Mouse (Mus musculus): ENCODE data around the gene Wdr59. TPM values are rescaled to one million over a fixed set of nuclear protein-coding genes. Genes with fewer than 3 reads are reported as not detected.

Wdr59 gene
- polyA plus RNA-seq, 1 experiment from 2014 or later: 2.2 TPM

GRCm38 (mm10) chr8:111477761-111478465 is 44.0 kb downstream of the Wdr59 start:
- no peak overlapping the region for H3K4me3 ChIP-seq (ENCODE audit: low read depth, low read length)
- H3K4me1 ChIP-seq (replicated peaks; ENCODE audit: control insufficient read depth, insufficient read depth): no peaks in the 10 kb centered on the region
- no peaks in the 10 kb centered on the region for H3K9me3 ChIP-seq (ENCODE audit: control insufficient read depth, low read length)
- H3K9ac ChIP-seq (ENCODE audit: low read length): no peak overlapping the region
- ATAC-seq (ENCODE audit: low FRiP score, low TSS enrichment): no peak
- WGBS: 73% methylated on average over 5 of the region's 5 CpGs
- H3K27ac ChIP-seq (replicated peaks): no peak overlapping the region
- peaks cover 16% of the 10 kb centered on the region for H3K36me3 ChIP-seq (ENCODE audit: control insufficient read depth, insufficient read depth, low read length)
- DNase-seq (ENCODE audit: low spot score): no peak
- TF ChIP-seq EP300 (optimal IDR thresholded peaks at IDR 0.05) (no peak), CTCF (IDR thresholded peaks at IDR 0.05; ENCODE audit: low read depth) (no peak)
- H3K4me2 ChIP-seq (replicated peaks; ENCODE audit: low read depth): no peak overlapping the region
- H3K27me3 ChIP-seq (ENCODE audit: control insufficient read depth, insufficient read depth, low read length): no peaks in the 10 kb centered on the region

GRCm38 (mm10) chr8:111471526-111472081 is 50.3 kb downstream of the Wdr59 start:
- no peak for DNase-seq (ENCODE audit: low spot score)

GRCm38 (mm10) chr8:111469013-111469412 is 52.9 kb downstream of the Wdr59 start:
- Histone ChIP-seq H3K4me2 (replicated peaks; ENCODE audit: low read depth) (no peak overlapping the region), H3K27ac (replicated peaks) (no peak overlapping the region), H3K9ac (ENCODE audit: low read length) (no peak overlapping the region), H3K4me1 (replicated peaks; ENCODE audit: control insufficient read depth, insufficient read depth) (no peaks in the 10 kb centered on the region), H3K9me3 (ENCODE audit: control insufficient read depth, low read length) (no peaks in the 10 kb centered on the region), H3K27me3 (ENCODE audit: control insufficient read depth, insufficient read depth, low read length) (no peaks in the 10 kb centered on the region), H3K36me3 (ENCODE audit: control insufficient read depth, insufficient read depth, low read length) (peaks cover 3% of the 10 kb centered on the region; the same call in 1 of the 2 replicates), H3K4me3 (ENCODE audit: low read depth, low read length) (no peak overlapping the region)
- TF ChIP-seq CTCF (IDR thresholded peaks at IDR 0.05; ENCODE audit: low read depth) (no peak), EP300 (optimal IDR thresholded peaks at IDR 0.05) (no peak)
- DNase-seq (ENCODE audit: low spot score): no peak
- ATAC-seq (ENCODE audit: low FRiP score, low TSS enrichment): peak; percentile 45; the same call in 1 of the 2 replicates
- 31% methylated on average over 6 of the region's 6 CpGs for WGBS

More at GRCm38 (mm10) chr8:111471526-111472081, 50.3 kb downstream of the Wdr59 start:
- peaks cover 6% of the 10 kb centered on the region for H3K36me3 ChIP-seq (ENCODE audit: control insufficient read depth, insufficient read depth, low read length)
- WGBS: 81% methylated on average over 12 of the region's 12 CpGs
- no peak overlapping the region for H3K4me2 ChIP-seq (replicated peaks; ENCODE audit: low read depth)
- no peaks in the 10 kb centered on the region for H3K27me3 ChIP-seq (ENCODE audit: control insufficient read depth, insufficient read depth, low read length)
- H3K9me3 ChIP-seq (ENCODE audit: control insufficient read depth, low read length): no peaks in the 10 kb centered on the region
- no peak overlapping the region for H3K27ac ChIP-seq (replicated peaks)
- no peaks in the 10 kb centered on the region for H3K4me1 ChIP-seq (replicated peaks; ENCODE audit: control insufficient read depth, insufficient read depth)
- no peak overlapping the region for H3K9ac ChIP-seq (ENCODE audit: low read length)
- no peak overlapping the region for H3K4me3 ChIP-seq (ENCODE audit: low read depth, low read length)
- TF ChIP-seq EP300 (optimal IDR thresholded peaks at IDR 0.05): no peak
- TF ChIP-seq CTCF (IDR thresholded peaks at IDR 0.05; ENCODE audit: low read depth): no peak
- no peak for ATAC-seq (ENCODE audit: low FRiP score, low TSS enrichment)

- no peak for DNase-seq (ENCODE audit: low spot score)
- ATAC-seq (ENCODE audit: low FRiP score, low TSS enrichment): no peak
- 90% methylated on average over 1 of the region's 1 CpGs for WGBS
- TF ChIP-seq CTCF (IDR thresholded peaks at IDR 0.05; ENCODE audit: low read depth) (peak; percentile 56), EP300 (optimal IDR thresholded peaks at IDR 0.05) (no peak)
- Histone ChIP-seq H3K36me3 (ENCODE audit: control insufficient read depth, insufficient read depth, low read length) (peaks cover 8% of the 10 kb centered on the region; the same call in 1 of the 2 replicates), H3K9me3 (ENCODE audit: control insufficient read depth, low read length) (no peaks in the 10 kb centered on the region), H3K4me2 (replicated peaks; ENCODE audit: low read depth) (no peak overlapping the region), H3K4me1 (replicated peaks; ENCODE audit: control insufficient read depth, insufficient read depth) (no peaks in the 10 kb centered on the region), H3K27ac (replicated peaks) (no peak overlapping the region), H3K4me3 (ENCODE audit: low read depth, low read length) (no peak overlapping the region), H3K27me3 (ENCODE audit: control insufficient read depth, insufficient read depth, low read length) (no peaks in the 10 kb centered on the region), H3K9ac (ENCODE audit: low read length) (no peak overlapping the region)
Measured at GRCm38 (mm10) chr8:111465341-111465740, 56.6 kb downstream of the Wdr59 start.

- H3K9ac ChIP-seq (ENCODE audit: low read length): no peak overlapping the region
- DNase-seq (ENCODE audit: low spot score) (no peak), ATAC-seq (ENCODE audit: low FRiP score, low TSS enrichment) (no peak)
- WGBS: 87% methylated on average over 4 of the region's 4 CpGs
- TF ChIP-seq CTCF (IDR thresholded peaks at IDR 0.05; ENCODE audit: low read depth) (no peak), EP300 (optimal IDR thresholded peaks at IDR 0.05) (no peak)
- H3K4me2 ChIP-seq (replicated peaks; ENCODE audit: low read depth): no peak overlapping the region
- no peaks in the 10 kb centered on the region for H3K4me1 ChIP-seq (replicated peaks; ENCODE audit: control insufficient read depth, insufficient read depth)
- no peak overlapping the region for H3K4me3 ChIP-seq (ENCODE audit: low read depth, low read length)
- no peaks in the 10 kb centered on the region for H3K27me3 ChIP-seq (ENCODE audit: control insufficient read depth, insufficient read depth, low read length)
- no peaks in the 10 kb centered on the region for H3K9me3 ChIP-seq (ENCODE audit: control insufficient read depth, low read length)
- H3K36me3 ChIP-seq (ENCODE audit: control insufficient read depth, insufficient read depth, low read length): peaks cover 8% of the 10 kb centered on the region; the same call in 1 of the 2 replicates
- no peak overlapping the region for H3K27ac ChIP-seq (replicated peaks)
Measured at GRCm38 (mm10) chr8:111464526-111464925, 57.4 kb downstream of the Wdr59 start.

GRCm38 (mm10) chr8:111449671-111450070 is 72.2 kb downstream of the Wdr59 start:
- Histone ChIP-seq H3K36me3 (ENCODE audit: control insufficient read depth, insufficient read depth, low read length) (no peaks in the 10 kb centered on the region; the same call in 1 of the 2 replicates), H3K4me3 (ENCODE audit: low read depth, low read length) (no peak overlapping the region), H3K9ac (ENCODE audit: low read length) (no peak overlapping the region), H3K4me1 (replicated peaks; ENCODE audit: control insufficient read depth, insufficient read depth) (no peaks in the 10 kb centered on the region), H3K4me2 (replicated peaks; ENCODE audit: low read depth) (no peak overlapping the region), H3K27me3 (ENCODE audit: control insufficient read depth, insufficient read depth, low read length) (no peaks in the 10 kb centered on the region), H3K9me3 (ENCODE audit: control insufficient read depth, low read length) (no peaks in the 10 kb centered on the region), H3K27ac (replicated peaks) (no peak overlapping the region)
- DNase-seq (ENCODE audit: low spot score) (no peak), ATAC-seq (ENCODE audit: low FRiP score, low TSS enrichment) (no peak)
- no peak for TF ChIP-seq EP300 (optimal IDR thresholded peaks at IDR 0.05)
- TF ChIP-seq CTCF (IDR thresholded peaks at IDR 0.05; ENCODE audit: low read depth): no peak
- WGBS: 55% methylated on average over 4 of the region's 4 CpGs

Data from stomach, postnatal 0 days (tissue).